Mouse (Mus musculus) monocyte, adult 5-6 weeks (primary cell): Measurements from ENCODE around the gene Cxcl5. TPM values are rescaled to one million over a fixed set of nuclear protein-coding genes. Genes with fewer than 3 reads are reported as not detected.
"Not testable (repeated sequence)": the region's sequence is repeated elsewhere in the genome, so short reads cannot be mapped to it uniquely, and the experiment has no call there.

Source experiments
- ATAC-seq: fragments of 153-309, 156-312 bp; replicated peaks from 2 replicates; pipeline ENCODE4 v1.8.0; 2017; ENCODE audit warnings: mild to moderate bottlenecking; ENCODE audit not compliant: low TSS enrichment, insufficient number of reproducible peaks, severe bottlenecking, poor library complexity, low FRiP score
- total RNA-seq: library from RNA; stranded (forward); fragments of 200-1000, 200-491, 200-594 nt; gene quantifications from 3 replicates; pipeline ENCODE4 v1.2.3, GENCODE M21; 2017

Gene Cxcl5
- total RNA-seq, 1 experiment from 2014 or later = not detected

DNA sequence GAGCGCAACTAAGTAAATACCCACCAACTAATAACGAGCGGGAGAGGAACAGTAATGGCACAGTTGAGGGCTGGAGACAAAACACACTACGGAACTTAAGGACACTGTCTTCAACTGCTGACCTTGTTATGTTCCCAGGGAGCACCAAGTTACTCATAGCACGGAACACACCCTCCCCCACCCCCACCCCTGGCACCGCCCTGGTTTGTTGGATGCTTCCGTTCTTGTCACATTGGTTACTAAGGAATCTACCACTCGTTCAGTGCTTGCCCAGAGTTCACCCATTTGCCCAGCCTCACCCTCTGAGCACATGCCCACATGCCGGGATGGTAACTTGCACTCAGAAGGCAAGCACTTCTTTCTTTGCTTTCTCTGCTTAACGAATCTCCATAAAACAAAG is 18.5 kb downstream of the Cxcl5 start:
- ATAC-seq = no peak

DNA sequence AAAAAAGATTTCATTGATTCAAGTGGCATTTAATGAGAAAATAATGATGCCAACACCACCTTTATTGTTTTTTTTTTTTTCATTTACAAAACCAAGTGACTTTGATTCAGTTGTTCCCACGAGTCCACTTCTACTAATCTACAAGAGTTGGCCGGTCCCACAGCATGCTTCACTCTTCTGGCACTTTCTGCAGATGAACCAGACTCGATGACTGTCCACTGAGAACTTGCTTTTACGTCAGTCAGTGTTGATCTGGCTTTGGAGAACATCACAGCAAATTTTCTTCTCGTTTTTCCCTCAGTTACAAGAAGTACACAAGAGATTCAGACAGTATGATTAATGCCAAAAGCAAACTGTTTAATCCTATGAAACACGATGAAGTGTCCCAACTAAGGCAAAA is 19.7 kb downstream of the Cxcl5 start:
- no peak for ATAC-seq

DNA sequence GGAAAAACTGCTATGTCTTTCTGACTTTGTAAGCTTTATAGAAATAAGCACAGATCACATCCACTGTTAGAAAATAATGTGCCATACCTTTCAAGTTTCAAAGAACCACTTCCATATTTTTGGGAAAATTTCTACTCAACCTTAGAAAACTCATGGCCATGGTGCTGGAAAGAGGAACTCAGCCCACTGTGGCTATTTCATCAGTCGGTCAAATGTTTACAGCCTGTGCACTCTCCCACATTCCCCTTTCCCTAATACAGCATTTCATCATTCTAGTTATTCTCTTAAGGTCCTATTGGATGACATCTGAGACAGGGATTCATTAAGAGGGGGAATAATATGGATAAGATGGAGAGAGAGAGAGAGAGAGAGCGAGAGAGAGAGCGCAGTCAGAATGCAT is 24.5 kb downstream of the Cxcl5 start:
- ATAC-seq = no peak

DNA sequence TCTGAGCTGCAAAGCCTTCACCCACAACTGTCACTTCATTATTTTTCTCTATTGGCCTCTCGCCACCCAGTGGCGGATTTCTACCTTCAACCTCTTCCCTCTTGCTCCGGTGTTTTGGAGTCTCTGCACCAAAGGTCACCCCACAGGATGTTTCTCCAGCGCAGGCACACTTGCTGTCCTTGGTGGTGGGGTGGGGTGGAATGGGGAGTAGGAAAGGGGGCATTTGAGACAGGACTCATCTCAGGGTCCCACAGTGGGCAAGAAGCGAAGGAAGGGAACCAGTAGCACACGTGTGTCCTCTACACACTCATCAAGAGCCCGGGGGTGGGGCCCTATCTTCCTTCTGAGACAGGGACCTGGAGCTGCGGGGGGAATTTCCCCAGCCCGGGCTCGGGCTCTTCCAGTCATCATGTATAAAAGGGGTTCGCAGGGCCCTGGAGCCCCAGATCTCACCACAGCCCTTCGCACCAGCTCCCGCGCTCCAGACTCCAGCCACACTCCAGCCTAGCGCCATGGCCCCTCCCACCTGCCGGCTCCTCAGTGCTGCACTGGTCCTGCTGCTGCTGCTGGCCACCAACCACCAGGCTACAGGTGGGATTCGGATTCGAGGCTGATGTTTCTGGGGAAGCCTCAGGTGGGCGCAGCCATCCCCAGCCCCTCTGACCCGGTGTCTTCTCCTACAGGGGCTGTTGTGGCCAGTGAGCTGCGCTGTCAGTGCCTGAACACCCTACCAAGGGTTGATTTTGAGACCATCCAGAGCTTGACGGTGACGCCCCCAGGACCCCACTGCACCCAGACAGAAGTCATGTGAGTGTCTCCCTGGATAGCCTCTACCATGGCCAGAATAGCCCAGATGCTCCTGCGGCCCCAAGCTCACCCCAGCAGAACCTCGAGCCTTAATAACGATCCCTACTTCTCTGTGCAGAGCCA is 26.8 kb downstream of the Cxcl5 start, which contains the start of gene Cxcl3:
Gene Cxcl3, plus strand, starts transcription at position 445 of the 930 bp plus-strand sequence.
- peak; percentile 23; the same call in 1 of the 2 replicates for ATAC-seq

DNA sequence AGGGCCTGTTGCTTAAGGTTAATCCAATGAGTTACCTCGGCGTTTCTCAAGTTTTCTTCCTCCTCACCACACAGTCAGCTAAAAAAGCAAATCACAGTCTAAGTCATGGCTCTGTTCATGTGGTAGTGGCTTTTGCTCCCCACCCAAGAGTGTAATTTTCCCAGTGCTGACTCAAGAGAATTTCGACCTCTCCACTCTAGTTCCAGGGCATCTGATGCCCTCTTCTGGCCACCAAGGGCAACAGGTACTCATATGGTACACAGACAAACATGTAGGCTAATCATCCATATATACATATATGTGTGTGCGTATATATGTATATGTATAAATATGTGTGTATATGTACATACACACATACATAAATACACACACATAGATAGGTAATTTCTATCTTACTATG is 29.0 kb downstream of the Cxcl5 start:
- no peak for ATAC-seq

DNA sequence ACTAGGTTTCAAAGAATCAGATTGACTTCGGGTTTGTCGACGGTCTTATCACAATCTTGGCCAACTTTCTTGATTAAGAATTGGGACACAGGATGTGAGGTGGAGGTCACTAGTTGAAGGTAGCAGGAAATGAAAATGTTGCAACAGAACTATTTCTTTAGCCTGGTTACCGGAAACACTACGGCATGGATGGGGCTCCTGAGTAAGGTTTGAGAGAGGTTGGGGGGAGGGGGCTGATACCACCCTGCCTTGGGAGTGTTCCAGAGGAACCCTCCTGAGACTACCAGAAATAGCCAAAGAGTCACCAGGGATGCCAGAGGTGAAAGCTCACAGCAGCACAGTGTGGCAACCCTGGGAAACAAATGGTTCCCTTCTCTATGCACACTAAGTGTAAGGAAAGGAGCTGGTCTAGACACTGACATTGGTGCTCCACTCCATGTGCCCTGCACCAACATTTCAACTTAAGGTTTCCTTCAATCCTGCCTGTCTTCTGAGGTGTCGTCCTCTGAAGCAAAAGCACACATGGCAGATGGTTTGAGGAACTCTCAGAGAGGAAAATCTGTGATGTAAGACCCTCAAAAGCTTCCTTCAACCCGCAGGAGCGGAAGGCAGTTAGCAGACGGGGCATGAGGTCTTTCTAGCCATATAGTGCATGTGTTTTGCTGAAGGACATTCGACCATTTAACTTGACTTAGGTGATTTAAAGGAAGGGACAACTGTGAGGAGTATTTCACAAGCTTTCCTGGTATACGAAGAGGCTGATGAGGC is 30.3 kb downstream of the Cxcl5 start:
- 0 out of 2 replicates have a peak, but pooled peaks have one; percentile 27 for ATAC-seq

DNA sequence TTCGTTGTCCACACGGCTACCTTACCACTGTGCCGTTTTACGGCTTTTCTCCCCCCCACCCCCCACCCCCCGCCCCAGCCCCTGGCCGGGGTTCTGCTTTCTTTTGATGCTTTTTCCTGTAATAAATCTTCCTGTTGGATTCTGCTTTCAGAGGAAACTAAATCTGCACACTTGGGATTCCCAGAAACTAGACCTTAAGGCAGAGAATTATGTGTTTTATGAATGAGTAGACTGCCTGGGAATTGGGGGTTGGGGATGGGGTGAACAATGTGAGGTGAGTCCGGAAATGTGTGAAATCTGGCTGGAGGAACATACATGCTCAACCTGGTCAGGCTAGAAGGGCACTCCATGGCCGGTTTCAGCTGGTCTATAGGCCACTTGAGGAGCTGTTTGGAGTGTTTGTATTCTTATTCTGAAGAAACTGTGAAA is 30.9 kb downstream of the Cxcl5 start:
- ATAC-seq = no peak

DNA sequence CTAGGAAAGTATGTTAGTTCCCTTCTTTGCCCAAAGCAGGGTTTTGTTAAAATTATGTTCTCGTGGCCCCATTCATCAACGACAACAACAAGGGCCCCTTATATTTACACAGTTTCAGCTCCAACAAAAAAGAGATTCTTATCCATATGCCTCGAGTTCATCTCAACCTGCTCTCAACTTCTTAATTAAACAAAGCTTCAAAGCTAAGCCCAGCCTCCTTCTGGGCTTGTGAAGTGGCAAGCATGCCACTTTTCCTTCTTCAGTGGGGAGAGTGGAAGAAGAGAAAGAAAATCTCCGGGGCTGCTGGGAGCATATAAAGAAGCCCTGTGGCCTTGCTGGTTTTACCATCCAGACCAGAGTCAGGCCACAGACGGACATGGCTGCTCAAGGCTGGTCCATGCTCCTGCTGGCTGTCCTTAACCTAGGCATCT is 35.0 kb downstream of the Cxcl5 start, which contains the start of gene Cxcl15:
Gene Cxcl15, plus strand, starts transcription at position 340 of the 431 bp plus-strand sequence.
- no peak for ATAC-seq

DNA sequence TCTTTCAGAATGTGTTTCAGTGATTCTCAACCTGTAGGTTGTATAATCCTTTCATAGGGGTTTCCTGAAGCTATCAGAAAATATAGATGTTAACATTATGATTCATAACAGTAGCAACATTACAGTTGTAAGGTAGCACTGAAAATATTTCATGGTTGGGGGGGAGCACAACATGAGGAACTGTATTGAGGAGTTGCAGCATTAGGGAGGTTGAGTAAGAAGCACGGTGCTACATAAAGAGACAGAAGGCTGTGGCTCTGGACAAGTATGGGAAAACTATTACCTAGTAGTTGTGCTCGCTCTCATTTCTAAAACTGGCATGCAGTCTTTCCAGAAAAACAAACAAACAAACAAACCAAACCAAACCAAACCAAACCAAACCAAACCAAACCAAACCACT is 36.2 kb downstream of the Cxcl5 start:
- ATAC-seq = not testable (repeated sequence)

DNA sequence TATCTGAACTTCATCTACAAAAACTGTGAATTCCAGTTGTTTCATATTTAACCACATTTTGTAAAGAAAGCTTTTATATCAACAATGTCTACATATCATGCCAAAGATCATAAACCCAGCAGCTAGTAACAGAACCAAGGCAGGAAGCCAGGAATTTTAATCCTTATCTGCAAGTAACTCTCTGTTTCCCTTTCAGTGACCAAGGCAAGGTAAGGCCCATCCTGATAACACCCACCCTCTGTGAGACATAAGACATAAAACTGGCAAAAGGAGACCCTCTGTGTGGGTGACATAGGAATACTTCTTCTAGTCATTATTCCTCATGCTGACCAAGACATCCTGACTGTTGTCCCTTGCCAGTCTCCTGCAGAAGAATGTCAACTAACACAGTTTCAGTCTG is 45.4 kb downstream of the Cxcl5 start:
- ATAC-seq = no peak

DNA sequence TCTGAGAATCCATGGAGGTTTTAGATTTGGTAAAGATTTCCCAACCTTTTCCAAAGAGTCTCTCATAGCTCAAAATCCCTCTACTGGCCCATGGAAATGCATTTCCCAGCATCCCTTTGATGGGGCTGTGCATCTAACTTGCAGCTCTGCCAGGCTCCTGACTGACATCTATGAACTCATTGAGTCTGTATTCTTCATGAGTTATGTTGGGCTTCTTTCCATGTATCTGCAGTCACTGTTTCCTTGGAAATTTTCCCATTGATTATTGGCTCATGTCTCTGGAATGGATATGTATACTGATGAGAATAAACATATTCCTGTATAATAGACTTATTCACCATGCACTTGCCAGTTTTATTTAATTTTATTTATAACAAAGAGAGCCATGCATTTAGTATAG is 46.9 kb downstream of the Cxcl5 start:
- no peak for ATAC-seq

DNA sequence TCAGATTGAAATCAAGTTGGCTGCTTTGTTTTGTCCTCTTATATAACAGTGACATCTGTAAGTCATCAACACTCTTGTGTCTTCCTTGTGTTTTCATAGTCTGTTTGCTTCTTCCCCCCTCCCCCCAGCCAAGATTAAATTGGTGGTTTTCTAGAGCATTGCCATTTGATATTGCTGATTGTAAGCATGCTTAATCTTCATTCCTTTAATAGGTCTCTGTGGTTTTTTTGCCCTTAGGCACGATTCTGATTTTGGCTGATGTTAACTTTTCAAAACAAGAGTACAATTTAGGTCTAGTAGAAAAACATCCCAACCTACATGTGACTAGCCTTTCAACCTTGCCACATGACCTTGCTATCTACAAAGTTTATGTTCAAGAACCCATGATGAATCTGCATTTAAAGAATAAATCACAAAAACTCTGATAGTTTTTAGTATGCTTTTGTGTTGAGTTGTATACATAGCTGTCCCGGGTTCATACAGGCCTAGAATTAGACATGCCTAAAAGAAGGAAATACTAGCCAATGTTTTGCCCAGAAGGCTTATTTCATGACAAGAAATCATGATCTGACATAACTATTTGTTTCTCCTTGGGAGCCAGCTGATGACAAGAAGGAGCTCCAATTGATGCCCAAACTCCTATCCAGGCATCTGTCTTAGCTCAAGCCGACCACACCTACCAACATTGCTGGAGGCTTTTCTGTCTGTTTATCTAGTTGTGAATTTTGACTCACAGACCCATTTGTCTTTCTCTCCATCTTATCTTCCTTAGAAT is 48.2 kb downstream of the Cxcl5 start:
- ATAC-seq = no peak

Other genes with a start within 250 kb of the Cxcl5 start
- not detected in 3 replicates for gene Afm, start 240.4 kb upstream of the Cxcl5 start, total RNA-seq
- not detected in 3 replicates for gene 5830473C10Rik, start 198.3 kb upstream of the Cxcl5 start, total RNA-seq
- gene Rassf6, start 118.7 kb upstream of the Cxcl5 start, total RNA-seq = 0.76 TPM in 1 of 3 replicates, not detected in the others
- 20.7 to 327 TPM (median 26.3 TPM) in 3 replicates for gene Ppbp, start 9.2 kb downstream of the Cxcl5 start, total RNA-seq
- 16.0 to 186 TPM (median 23.8 TPM) in 3 replicates for gene Pf4, start 13.1 kb downstream of the Cxcl5 start, total RNA-seq
- not detected in 3 replicates for gene Cxcl3, start 26.7 kb downstream of the Cxcl5 start, total RNA-seq
- not detected in 3 replicates for gene Cxcl15, start 35.2 kb downstream of the Cxcl5 start, total RNA-seq
- gene Cxcl1, start 131.9 kb downstream of the Cxcl5 start, total RNA-seq = 1.4 TPM in 1 of 3 replicates, not detected in the others
- 33.2 to 79.5 TPM (median 56.2 TPM) in 3 replicates for gene Cxcl2, start 144.5 kb downstream of the Cxcl5 start, total RNA-seq
- 7.7 to 11.1 TPM (median 9.7 TPM) in 3 replicates for gene Mthfd2l, start 171.8 kb downstream of the Cxcl5 start, total RNA-seq